Mouse (Mus musculus): Measurements from ENCODE around the gene Bend4. TPM values are rescaled to one million over a fixed set of nuclear protein-coding genes. Genes with fewer than 3 reads are reported as not detected.

Gene Bend4
- 5.7 and 7.3 TPM in 2 replicates for polyA plus RNA-seq (2012; rRNA removed)

DNA sequence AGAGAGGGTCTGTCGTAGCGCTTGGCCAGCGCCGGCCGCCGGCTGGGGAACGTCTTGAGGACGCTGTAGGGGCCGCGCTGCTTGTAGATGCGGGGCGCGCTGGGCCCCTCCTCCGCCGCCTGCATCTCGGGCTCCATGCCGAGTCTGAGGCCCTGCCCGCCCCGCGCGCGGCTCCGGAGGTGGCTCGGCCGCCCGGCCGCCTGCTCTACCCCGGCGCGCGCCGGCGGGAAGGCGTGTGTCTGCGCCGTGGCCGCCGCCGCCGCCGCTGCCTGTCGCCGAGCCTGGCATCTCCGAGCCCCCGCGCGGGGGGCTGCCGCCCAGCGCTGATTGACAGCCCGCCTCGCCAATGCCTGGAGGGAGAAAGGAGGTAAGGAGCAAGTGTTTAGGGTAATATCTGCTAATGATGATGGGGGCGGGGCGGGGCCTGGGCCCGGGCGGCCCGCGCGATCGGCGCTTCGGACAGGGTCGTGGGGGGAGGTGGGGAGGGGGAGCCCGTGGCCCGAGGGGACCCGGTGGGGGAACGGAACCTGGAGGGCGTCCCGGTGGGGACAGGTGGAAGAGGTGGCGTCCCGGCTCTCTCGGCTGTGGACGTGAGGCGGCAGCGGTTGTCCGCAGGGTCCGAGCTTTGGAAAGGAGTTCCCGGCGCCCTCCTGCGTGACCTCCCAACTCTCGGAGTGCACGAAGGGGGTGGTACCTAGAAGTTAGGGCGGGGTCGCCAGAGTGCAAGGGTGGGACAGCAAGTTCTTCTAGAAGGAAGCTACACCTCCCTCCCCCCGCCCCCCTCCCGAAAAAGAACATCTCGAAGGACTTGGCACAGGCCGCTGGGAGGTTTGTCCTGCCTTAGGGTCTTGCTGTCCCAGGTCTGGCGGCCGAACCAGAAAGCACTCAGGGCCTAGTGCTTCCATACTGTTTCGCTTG, at the start of gene Bend4:
TSS of gene Bend4 (minus strand) at position 868 of the 918 bp plus-strand sequence.
- no peaks in the 10 kb centered on the region for H3K36me3 ChIP-seq (ENCODE audit: control insufficient read depth, insufficient read depth, low read length)
- peaks cover 6% of the 10 kb centered on the region for H3K4me1 ChIP-seq (ENCODE audit: control insufficient read depth, insufficient read depth, low read length)
- peak within 1 kb of the TSS; percentile 89 for H3K4me3 ChIP-seq (ENCODE audit: control insufficient read depth, low read depth, low read length)
- H3K27me3 ChIP-seq (ENCODE audit: control insufficient read depth, insufficient read depth, low read length) = peaks cover 3% of the 10 kb centered on the region; the same call in 1 of the 2 replicates
- H3K27ac ChIP-seq (ENCODE audit: control insufficient read depth, insufficient read depth, low read depth, low read length) = peak within 1 kb of the TSS; percentile 72
- TF ChIP-seq POLR2A (IDR thresholded peaks at IDR 0.05; ENCODE audit: control insufficient read depth, low read depth, low read length) = peak; percentile 32; the same call in 1 of the 2 replicates
- no peak for TF ChIP-seq CTCF (IDR thresholded peaks at IDR 0.05; ENCODE audit: control insufficient read depth, insufficient read depth, insufficient replicate concordance, low read depth, low read length)

DNA sequence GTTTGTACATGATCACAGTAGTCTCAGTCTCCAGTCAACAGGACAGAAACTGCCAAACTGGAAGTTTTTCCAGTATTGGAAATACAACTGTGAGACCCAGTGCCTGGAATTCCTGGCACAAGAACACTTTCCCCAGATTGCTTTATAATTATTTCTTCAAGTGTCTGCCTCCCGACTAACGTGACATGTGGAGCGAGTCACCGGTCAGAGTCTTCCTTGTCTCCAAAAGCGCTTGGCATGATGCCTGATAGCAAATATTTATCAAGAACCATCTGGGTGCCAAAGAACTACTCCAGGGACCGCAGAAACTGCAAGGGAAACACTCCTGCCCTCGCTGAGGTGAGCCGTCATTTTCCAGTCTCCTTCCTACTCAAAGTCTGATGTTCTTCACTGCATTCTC, 45.6 kb upstream of the Bend4 start:
- Histone ChIP-seq H3K4me1 (ENCODE audit: control insufficient read depth, insufficient read depth, low read length) (no peaks in the 10 kb centered on the region), H3K36me3 (ENCODE audit: control insufficient read depth, insufficient read depth, low read length) (no peaks in the 10 kb centered on the region), H3K27ac (ENCODE audit: control insufficient read depth, insufficient read depth, low read depth, low read length) (no peak overlapping the region), H3K4me3 (ENCODE audit: control insufficient read depth, low read depth, low read length) (no peak overlapping the region), H3K27me3 (ENCODE audit: control insufficient read depth, insufficient read depth, low read length) (no peaks in the 10 kb centered on the region)
- TF ChIP-seq POLR2A (IDR thresholded peaks at IDR 0.05; ENCODE audit: control insufficient read depth, low read depth, low read length) (no peak), CTCF (IDR thresholded peaks at IDR 0.05; ENCODE audit: control insufficient read depth, insufficient read depth, insufficient replicate concordance, low read depth, low read length) (no peak)

DNA sequence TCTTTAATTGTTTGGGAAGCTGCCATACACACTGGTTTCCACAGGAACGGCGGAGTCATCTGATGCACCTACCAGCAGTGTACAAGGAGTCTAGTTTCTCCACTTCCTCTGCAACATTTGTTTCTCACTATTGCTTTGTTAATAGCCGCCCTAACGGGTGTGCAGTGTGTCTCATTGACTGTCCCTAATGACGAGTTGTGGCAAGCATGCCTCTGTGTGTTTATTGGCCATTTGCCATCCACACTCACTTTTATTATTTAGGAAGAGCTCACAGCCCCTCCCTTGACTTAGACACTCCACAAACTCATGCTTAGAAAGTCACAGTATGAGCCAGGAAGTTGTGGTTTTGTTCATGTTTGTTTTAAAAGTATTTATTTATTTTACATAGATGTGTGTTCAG, 45.0 kb upstream of the Bend4 start:
- H3K4me3 ChIP-seq (ENCODE audit: control insufficient read depth, low read depth, low read length) = no peak overlapping the region
- no peaks in the 10 kb centered on the region for H3K4me1 ChIP-seq (ENCODE audit: control insufficient read depth, insufficient read depth, low read length)
- H3K36me3 ChIP-seq (ENCODE audit: control insufficient read depth, insufficient read depth, low read length) = no peaks in the 10 kb centered on the region
- no peak overlapping the region for H3K27ac ChIP-seq (ENCODE audit: control insufficient read depth, insufficient read depth, low read depth, low read length)
- TF ChIP-seq CTCF (IDR thresholded peaks at IDR 0.05; ENCODE audit: control insufficient read depth, insufficient read depth, insufficient replicate concordance, low read depth, low read length) (no peak), POLR2A (IDR thresholded peaks at IDR 0.05; ENCODE audit: control insufficient read depth, low read depth, low read length) (no peak)
- H3K27me3 ChIP-seq (ENCODE audit: control insufficient read depth, insufficient read depth, low read length) = no peaks in the 10 kb centered on the region

DNA sequence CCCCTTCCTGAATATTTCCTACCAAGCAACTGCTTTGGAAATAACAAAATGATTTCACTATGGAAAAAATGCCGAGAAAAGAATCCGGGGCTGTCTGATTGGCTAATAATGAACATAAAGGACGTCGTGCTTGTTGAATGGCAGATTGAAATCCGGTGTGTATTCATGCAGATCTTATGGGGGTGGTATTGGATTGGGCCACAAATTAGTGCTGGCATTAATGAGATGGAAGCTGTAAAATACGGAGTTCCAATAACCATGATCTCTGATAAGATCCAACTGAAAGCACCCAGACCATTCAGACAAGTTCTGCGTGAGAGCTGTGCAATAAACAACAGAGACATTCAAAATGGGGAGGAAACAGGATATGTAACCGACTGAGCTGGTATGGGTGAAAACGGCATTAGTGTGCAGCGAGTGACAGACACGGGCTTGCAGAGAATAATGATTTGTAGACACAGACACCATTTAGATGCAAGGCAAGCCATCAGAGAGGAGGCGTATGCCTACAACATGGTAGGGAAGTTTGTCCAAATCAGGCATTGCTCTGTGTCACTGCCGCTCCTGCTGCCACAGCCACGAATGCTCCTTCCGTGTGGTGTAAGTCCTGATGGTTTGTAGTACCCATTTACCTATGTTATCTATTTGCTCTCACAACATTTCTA, 38.9 kb upstream of the Bend4 start:
- H3K36me3 ChIP-seq (ENCODE audit: control insufficient read depth, insufficient read depth, low read length) = no peaks in the 10 kb centered on the region
- no peak overlapping the region for H3K4me3 ChIP-seq (ENCODE audit: control insufficient read depth, low read depth, low read length)
- no peaks in the 10 kb centered on the region for H3K4me1 ChIP-seq (ENCODE audit: control insufficient read depth, insufficient read depth, low read length)
- H3K27me3 ChIP-seq (ENCODE audit: control insufficient read depth, insufficient read depth, low read length) = no peaks in the 10 kb centered on the region
- no peak overlapping the region for H3K27ac ChIP-seq (ENCODE audit: control insufficient read depth, insufficient read depth, low read depth, low read length)
- no peak for TF ChIP-seq POLR2A (IDR thresholded peaks at IDR 0.05; ENCODE audit: control insufficient read depth, low read depth, low read length)
- no peak for TF ChIP-seq CTCF (IDR thresholded peaks at IDR 0.05; ENCODE audit: control insufficient read depth, insufficient read depth, insufficient replicate concordance, low read depth, low read length)

DNA sequence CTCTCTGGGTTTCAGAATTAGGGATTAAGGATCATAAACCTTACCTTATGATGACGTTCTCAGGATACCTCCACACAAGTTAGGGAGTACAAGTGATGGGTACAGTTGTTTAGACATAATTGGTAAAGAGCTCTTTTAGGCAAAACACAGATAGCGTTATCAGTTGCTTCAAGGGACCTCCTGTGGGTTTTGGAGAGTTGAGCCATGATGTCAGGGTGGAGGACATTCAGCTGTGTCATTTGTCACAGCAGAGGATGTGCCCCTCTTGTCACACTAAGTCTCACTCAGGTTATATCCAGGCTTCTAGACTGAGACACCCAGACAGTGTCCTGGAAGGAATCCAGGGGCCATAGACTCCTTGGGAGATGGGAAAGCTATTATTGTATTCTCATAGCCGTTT, 36.8 kb upstream of the Bend4 start:
- Histone ChIP-seq H3K36me3 (ENCODE audit: control insufficient read depth, insufficient read depth, low read length) (no peaks in the 10 kb centered on the region), H3K27me3 (ENCODE audit: control insufficient read depth, insufficient read depth, low read length) (no peaks in the 10 kb centered on the region), H3K27ac (ENCODE audit: control insufficient read depth, insufficient read depth, low read depth, low read length) (no peak overlapping the region), H3K4me3 (ENCODE audit: control insufficient read depth, low read depth, low read length) (no peak overlapping the region), H3K4me1 (ENCODE audit: control insufficient read depth, insufficient read depth, low read length) (no peaks in the 10 kb centered on the region)
- no peak for TF ChIP-seq POLR2A (IDR thresholded peaks at IDR 0.05; ENCODE audit: control insufficient read depth, low read depth, low read length)
- TF ChIP-seq CTCF (IDR thresholded peaks at IDR 0.05; ENCODE audit: control insufficient read depth, insufficient read depth, insufficient replicate concordance, low read depth, low read length) = no peak

DNA sequence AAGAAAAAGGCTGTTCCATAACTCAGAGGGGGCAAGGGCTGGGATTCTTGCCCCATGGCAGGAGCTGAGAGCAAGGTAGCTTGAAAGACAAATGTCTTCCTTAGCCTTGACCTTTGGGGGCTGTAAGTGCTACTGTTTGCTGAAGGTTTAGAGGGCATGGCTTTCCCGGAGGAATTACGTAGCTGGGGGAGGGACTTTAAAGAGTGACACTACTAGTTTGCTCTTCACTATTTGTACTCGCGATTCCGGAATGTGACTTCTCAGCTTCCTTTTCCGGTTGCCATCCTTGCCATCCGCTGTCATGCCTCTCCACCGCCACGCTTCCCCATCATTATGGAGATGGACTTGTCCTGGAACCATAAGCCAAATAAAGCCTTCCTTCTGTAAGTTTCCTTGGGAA, 35.5 kb upstream of the Bend4 start:
- Histone ChIP-seq H3K27ac (ENCODE audit: control insufficient read depth, insufficient read depth, low read depth, low read length) (no peak overlapping the region), H3K27me3 (ENCODE audit: control insufficient read depth, insufficient read depth, low read length) (no peaks in the 10 kb centered on the region), H3K36me3 (ENCODE audit: control insufficient read depth, insufficient read depth, low read length) (no peaks in the 10 kb centered on the region), H3K4me3 (ENCODE audit: control insufficient read depth, low read depth, low read length) (peak overlapping the region; percentile 47), H3K4me1 (ENCODE audit: control insufficient read depth, insufficient read depth, low read length) (no peaks in the 10 kb centered on the region)
- TF ChIP-seq POLR2A (IDR thresholded peaks at IDR 0.05; ENCODE audit: control insufficient read depth, low read depth, low read length) (no peak), CTCF (IDR thresholded peaks at IDR 0.05; ENCODE audit: control insufficient read depth, insufficient read depth, insufficient replicate concordance, low read depth, low read length) (no peak)

DNA sequence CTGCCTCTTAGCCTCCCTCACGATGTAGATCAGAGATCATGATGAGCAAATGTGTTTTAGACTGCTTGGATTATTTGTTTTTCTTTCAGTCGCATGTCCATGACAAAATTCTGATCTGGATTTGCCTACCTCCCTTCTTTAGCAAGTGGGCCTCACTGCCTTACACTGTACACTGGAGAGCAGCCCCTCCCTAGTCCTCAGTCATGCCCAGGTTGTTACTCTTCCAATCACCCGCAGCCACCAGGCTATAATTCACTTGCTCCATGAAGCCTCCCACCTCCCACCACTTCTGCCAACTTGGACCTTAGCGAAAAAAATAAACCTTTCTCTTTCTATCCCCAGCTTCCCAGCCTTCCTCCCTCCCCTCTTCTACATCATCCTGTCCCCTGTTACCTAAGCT, 34.2 kb upstream of the Bend4 start:
- no peak overlapping the region for H3K4me3 ChIP-seq (ENCODE audit: control insufficient read depth, low read depth, low read length)
- no peak overlapping the region for H3K27ac ChIP-seq (ENCODE audit: control insufficient read depth, insufficient read depth, low read depth, low read length)
- no peaks in the 10 kb centered on the region for H3K36me3 ChIP-seq (ENCODE audit: control insufficient read depth, insufficient read depth, low read length)
- no peak for TF ChIP-seq POLR2A (IDR thresholded peaks at IDR 0.05; ENCODE audit: control insufficient read depth, low read depth, low read length)
- TF ChIP-seq CTCF (IDR thresholded peaks at IDR 0.05; ENCODE audit: control insufficient read depth, insufficient read depth, insufficient replicate concordance, low read depth, low read length) = no peak
- H3K27me3 ChIP-seq (ENCODE audit: control insufficient read depth, insufficient read depth, low read length) = no peaks in the 10 kb centered on the region
- H3K4me1 ChIP-seq (ENCODE audit: control insufficient read depth, insufficient read depth, low read length) = no peaks in the 10 kb centered on the region
